Mouse (Mus musculus) cerebellum, adult (tissue): Measurements from ENCODE around the gene Enpp3.

ENCODE experiments used
- ATAC-seq: cut with Nextera tagmentation; 2 replicates; pipeline ENCODE4 v1.9.2; 2017; ENCODE audit warnings: mild to moderate bottlenecking, moderate library complexity, mixed read lengths; ENCODE audit not compliant: insufficient number of reproducible peaks, low FRiP score, low TSS enrichment

Gene Enpp3

DNA sequence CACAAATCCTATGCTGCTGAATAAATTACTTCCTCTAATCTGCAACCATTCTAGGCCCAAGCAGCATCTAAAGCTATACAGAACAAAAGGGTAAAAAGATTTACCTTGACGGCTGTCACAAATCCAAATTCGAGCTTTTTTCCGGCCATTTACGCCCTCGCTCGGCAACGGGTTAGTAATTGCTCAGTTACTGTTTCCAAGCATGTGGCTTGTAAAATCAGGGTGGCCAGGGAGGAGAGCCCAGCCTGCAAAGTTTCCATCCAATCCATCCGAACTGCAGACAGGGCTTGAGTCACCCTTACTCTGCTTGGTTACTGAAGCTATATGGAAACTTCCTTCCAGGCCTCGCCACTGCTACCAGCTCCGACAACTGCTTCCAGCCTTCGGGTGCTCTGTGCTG is 74.9 kb downstream of the Enpp3 start:
- ATAC-seq, result no peak

DNA sequence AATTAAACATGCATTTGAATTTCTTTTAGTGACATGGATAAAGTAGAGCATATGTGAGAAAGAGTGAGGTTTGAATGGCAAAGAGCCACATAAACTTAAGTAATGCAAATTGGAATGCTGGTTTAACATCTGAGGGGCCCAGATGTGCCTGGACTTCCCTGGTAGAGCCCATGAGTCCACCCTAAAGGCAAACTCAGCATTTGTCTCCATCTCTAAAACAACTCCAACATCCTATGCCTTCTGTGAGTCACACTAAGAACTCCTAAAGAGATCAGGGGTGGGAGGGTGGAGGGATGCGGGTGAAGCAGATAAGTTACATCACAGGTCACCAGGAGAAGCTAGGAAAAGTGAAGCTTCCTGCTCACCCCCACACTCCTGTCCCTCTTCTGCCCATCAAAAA is 76.6 kb downstream of the Enpp3 start:
- ATAC-seq, result no peak

DNA sequence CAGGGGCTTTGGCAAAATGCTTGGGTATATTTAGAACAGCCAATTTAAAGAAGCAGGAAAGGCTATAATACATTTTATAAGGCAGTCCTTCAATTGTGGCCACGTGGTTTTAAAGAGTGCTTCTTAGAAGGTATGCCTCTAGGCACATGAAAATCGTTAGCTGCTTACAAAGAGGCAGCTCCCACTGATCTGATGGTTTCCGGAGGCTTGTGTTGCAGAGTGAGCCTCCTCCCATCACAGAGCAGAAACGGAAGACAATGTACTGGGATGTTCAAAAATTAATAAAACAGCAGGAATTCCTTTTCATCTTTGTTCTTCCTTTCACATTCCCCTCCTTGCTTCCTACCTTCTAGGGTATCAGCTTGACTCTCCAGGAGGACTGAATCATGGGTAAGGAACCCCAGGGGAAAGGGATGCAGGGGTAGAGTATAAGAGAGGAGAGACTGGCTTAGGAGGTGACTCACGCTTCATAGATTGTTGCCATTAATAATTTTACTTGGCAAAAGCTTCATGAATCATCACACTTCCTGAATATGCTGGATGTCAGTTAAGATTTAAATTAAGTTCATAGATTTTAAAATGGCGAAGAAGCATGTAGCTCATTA is 77.4 kb downstream of the Enpp3 start:
- ATAC-seq, result no peak

DNA sequence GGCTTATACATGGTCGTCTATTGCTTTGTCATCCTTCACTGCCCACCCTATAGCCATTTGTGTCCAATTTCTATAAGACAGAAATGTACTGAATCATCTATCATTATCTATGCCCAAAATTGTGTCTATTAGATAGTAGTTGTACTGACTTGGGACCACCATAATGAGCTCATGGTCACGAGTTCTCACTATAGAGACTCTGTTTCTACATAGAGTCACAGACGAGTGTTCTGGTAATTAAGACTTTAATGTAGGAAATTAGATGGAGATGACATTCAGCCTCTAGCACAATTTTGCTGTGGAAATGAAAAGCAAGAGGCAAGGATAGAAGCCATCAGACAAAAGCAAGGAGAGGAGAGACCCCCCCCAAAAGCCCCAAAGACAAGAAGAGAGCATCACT is 78.0 kb downstream of the Enpp3 start:
- no peak for ATAC-seq

DNA sequence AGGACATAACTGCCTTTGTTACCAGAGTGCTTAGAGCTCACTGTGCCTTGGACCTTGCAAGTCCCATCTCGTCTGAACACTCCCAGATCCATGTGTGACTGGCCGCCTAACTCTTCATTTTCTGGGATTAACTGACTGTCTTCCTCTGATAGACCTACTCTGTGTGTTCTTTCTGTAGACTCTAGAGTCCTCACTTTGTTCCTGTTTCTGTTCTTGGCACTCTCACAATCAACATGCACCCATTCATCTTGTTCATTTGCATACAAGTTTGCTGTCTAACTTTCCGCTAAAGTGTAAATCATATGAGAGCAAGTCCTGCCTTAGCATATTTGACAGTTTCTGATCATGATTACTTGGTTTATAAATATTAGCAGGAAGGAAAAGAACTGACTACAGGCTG is 79.4 kb downstream of the Enpp3 start:
- ATAC-seq, result no peak

DNA sequence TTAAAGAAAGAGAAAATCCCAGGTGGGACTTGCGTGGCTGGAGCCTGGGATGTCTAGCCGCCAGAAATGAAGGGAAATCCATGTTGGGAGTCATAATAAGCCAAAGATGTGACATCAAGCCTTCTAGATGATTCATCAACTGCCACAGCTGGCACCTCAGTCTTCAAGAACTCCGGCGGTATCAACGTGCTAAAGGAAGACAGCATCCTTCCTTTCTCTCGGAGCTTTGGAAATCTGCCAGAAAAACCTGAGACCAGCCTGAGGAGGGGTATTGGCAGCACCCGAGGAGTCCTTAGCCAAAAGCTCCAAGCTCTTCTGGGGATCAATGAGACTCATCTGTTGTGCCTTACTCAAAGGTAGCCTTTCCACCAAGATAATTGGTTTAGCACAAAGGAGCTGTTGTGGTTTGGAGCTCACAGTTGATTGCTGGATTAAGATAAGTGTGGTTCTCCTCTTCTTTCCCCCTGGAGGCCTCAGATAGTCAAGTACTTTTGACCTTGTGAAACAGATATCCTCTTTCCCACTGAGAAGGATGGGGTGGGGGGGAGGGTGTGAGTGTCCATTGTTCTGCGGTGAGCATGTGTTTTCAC is 84.2 kb downstream of the Enpp3 start:
- ATAC-seq, result no peak

DNA sequence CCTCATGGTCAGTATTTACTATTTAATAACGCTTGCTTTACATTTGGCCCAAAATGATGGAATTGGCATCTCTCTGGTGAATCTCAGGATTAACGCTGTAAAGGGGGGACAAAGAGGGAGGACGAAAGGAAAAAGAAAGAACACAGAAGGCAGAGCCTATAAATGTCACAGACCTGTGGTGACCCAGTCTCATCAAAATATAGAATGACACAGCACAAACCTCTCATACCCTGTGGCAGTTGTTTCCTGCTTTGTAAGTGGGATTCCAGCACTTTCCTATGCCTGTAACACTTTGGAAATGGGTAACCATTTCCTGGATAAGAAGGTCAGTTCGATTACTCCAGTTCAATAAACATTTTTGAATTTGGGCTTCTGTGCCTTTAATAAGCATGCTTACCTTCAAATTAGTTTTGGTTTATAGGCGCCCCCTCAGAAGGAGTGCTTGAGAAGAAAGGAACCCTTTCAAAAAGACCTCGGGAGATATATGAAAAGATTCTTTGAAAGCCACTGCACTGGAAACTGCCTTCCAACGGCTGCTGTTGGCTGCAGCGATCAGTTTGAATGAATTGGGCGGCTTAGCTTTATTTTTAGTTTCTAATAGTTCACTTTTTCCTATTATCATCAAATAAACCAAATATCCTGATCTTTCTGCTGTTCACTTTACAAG is 87.6 kb downstream of the Enpp3 start:
- ATAC-seq, result no peak

DNA sequence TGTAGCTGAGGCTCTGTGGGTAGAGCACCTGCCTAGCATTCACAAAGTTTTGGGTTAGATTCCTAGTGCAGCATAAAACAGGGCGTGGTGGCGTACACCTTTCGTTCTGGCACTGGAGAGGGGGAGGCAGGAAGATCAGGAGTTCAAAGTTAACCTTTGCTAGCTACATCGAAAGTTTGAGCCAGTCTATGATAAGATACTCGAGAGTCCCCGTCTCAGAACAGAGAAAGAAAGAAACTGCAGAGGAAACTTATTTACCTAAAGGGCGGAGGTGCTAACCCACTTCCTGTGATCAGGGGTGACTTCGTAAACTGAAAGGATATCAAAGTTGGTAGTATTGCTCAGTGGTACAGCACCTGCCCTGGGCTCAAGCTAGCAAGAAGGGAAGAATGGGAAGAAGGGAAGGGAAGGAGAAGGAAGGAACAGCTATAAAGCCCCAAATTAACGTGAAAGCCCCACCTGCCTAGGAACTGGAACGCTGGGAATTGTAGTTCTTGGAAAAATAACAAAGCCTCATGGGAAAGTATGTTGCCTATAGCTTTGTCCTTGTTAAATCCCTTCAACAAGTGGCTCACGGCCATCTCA is 88.3 kb downstream of the Enpp3 start:
- no peak for ATAC-seq

DNA sequence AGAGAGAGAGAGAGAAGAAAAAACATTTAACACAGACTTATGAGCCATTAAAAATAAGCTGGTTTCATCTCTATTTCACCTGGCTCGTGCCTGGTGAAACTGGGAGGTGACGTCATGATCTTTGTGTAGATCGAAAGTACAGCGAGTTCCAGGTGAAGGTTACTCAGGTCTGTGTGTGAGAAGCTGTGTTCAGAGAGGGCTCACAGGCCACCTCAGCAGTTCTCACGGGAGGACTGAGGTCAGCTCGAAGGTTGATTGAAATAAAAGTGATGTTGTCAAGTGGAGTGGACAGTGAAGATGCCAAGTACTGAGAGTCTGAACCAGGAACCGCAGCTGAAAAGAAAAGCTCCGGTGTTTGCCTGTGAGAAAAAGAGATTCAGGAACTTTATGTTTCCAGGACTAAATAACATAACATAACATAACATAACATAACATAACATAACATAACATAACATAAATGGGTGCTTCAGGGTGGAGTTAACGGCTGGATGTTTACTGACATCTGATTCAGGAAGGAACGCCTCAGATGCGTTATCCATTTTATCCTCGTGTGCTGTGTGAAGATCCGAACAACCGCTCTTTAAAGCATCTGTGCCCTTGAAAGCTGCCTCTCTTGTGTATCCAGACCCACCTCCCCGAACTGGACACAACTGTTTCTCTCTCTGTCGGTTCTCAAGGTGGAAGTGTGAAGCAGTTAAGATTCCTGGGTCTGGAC is 88.9 kb downstream of the Enpp3 start:
- ATAC-seq, result no peak

DNA sequence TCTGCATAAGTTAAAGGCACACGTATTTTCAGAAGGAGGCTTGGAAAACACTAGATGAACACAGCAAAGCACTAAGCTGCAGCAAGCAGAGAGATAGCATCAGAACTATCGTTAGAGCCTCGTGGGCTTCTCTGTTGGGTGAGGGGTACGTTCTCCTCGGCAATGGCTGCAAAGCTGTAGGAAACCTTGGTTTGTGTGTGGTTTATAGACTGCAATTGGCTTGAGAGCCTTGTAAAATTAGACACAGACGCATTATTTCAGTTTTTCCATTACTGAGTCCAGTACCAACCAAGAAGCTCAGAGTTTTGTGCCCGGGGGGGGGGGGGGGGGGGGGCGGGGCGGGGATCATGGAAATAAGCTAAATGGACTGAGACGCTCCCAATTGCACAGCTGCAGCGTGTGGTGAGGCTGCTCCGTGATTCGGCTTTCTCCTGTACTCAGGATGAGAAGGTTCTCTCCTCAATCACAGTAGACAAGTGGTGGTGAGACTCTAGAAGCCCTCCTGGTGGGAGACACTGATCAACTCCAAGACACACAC is 99.6 kb downstream of the Enpp3 start:
- no peak for ATAC-seq

DNA sequence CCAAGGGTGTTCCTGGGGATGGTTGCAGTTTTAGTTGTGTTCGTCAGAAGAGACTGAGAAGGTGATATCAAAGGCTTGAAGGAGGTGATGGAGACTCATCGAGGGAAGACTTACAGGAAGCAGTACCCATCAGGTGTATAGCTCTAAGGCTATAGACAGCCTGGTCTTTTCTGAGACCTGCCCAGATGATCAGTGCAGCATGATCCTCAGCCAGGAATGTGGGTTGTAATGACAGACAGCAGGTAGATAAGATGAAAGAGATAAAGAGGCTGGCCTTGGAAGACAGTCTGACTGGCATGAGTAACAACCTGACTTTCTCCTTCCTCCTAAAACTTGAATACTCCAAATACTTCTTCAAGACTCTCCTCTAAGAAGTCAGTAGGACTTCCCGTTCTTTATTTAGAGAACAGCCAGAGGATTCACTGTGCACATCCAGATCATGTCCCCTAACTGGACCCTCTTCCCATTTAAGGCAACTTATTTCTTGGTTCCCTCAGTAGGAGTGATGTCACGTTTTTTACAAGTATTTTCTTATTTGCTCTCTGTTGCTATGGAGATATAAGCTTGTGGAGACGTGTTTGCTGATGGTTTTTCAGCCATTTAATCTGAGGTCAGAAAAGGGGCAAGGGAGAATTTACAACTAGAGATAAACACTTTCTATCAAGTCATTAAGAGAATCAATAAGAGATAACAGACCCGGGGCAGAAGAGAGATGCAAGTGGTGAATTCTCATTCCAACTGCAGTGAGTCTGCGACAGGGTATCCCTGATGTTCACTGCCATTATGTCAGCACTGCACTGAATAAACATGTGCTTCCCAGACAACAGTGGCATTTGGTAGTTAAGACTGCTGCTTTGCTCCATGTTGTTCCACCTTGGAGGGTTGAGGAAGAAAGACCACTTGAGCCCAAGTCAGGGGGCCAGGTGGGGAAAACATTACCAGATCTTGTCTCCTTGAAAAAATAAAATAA is 101.1 kb downstream of the Enpp3 start:
- ATAC-seq, result no peak

DNA sequence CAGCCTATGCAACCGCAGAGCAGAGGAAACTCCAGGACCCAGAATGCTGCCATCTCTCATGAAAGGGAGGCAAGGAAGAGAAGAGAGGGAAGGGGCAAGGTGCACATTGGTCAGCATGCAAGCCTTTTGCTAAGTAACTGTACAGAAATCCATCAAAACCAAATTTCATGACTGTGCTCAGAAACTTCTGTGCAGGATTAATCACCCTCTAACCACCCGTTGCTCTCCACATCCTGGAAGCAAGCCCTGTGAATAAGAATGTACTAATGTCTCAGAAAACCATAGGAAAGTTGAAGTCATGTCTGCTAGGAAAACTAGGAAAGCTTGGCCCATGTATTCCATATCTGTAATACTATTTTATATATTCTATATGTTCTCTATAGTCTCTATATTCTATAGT is 103.5 kb downstream of the Enpp3 start:
- ATAC-seq, result no peak

DNA sequence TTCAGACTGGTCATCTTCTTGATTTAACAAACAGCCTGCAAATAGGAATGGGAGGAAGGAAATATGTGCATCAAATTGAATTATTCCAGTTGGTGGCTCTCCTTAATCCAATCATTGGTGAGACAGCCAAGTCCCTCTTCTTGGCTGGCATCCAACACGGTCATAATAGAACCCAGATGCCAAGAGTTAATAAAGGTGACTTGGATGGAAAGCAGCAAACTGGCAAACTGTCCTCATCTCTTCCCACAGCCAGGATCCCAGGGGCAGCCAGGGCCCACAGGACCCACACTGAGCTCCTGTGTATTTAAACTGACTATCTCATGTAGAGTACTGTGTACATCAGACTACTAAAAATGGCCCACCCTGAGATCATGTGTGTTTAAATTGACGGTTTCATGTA is 104.2 kb downstream of the Enpp3 start:
- no peak for ATAC-seq

DNA sequence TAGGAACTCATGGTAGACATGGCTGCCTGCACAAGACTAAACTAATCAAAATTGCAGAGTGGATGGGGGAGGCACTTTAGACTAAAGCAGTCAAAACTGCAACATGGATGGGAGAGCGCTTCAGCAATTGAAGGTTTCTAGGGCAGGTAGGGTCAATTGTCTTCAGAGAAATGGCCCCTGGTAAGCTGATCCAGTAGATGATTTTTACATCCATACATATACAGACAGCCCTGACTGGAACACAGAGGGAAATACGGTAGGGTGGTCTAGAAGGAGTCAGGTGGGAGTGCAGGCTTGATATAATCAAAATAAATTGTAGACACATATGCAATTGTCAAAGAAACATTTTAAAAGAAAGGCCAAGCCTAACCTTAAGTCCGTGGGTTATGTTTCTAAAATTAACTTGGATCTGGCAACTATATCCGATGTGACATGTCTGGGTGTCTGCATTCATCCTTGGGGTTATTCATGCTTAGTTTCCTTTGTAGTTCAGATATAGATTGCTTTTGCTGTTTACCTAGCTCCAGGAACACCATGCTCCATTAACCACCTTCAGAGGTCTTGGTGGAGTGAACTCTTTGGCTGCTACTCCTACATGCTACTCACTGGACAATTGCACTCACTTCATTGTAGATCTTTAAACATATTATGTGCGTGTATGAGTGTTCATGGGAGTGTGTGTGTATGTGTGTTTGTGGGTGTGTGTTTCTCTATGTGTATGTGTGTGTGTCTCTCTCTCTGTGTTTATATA is 107.4 kb downstream of the Enpp3 start:
- ATAC-seq, result no peak

DNA sequence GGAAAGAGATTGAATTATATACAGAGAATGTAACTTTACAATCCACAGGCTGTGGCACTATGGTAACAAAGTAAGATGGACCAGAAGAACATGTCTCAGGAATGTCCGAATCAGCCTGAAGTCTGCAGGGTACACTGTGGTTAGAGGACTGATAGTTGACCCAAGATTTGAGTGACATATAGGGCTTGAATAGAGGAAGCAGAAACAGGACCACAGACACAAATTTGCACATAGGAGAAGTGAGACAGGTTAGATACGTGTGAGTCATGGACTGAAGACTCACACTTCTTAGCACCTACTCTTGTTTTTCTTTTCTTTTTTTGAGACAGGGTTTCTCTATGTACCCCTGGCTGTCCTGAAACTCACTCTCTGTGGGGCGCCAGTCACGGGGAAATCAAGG is 115.1 kb downstream of the Enpp3 start:
- ATAC-seq, result no peak

DNA sequence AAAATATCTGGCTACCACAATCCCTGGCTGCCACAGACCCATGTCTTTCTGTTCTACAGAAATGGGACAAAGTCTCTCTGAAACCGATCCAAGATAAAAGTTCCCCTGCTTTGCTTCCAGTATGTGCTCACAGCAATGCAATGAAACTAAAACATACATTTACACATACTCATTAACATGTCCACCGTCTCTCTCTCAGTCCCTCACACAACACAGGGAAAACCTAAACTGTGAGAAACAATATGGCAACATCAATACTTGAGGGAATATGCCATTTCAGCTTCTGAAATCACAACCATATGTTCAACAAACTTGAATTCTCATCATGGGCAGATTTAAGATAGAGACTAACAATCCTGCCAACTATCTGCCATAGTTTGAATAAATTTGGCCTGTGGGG is 117.4 kb downstream of the Enpp3 start:
- no peak for ATAC-seq
